Mouse (Mus musculus): Measurements from ENCODE around the gene Slc2a2. TPM values are rescaled to one million over a fixed set of nuclear protein-coding genes. Genes with fewer than 3 reads are reported as not detected.

The Slc2a2 gene
- polyA plus RNA-seq, 1 experiment = 127 TPM

DNA sequence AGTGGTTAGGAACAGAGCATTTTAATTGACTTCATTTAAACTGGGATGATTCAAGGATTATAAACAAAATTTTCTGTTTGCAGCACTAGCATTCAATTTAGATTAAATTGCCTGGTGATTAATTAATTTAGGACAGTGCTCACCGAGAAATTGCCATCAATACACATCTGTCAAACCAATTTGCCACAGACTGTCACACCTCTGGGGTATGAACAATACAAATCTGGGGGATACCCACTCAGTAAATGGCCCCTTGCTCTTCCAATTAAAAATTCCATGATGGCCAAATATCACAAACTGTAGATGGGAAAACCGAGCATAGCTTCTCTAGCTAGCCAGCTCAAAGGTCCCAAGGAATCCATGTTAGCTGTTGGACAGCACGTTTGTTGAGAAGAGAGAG, 15.3 kb upstream of the Slc2a2 start:
- no peaks in the 10 kb centered on the region for H3K36me3 ChIP-seq (ENCODE audit: control insufficient read depth, insufficient read depth, low read length)
- no peaks in the 10 kb centered on the region for H3K27me3 ChIP-seq (replicated peaks; ENCODE audit: control insufficient read depth, insufficient read depth, low read length)
- 63% methylated on average over 3 of the region's 3 CpGs for WGBS
- no peak for TF ChIP-seq CTCF (conservative IDR thresholded peaks at IDR 0.05; ENCODE audit: insufficient read depth, insufficient read length, low read depth, low read length)
- no peak for TF ChIP-seq POLR2A (IDR thresholded peaks at IDR 0.05; ENCODE audit: low read depth, low read length)
- H3K4me1 ChIP-seq (ENCODE audit: control insufficient read depth, insufficient read depth, low read length) = peaks cover 10% of the 10 kb centered on the region
- H3K27ac ChIP-seq (ENCODE audit: insufficient read depth, low read depth, low read length) = no peak overlapping the region
- no peak for DNase-seq
- H3K4me3 ChIP-seq (ENCODE audit: insufficient read depth, low read depth, low read length) = no peak overlapping the region

DNA sequence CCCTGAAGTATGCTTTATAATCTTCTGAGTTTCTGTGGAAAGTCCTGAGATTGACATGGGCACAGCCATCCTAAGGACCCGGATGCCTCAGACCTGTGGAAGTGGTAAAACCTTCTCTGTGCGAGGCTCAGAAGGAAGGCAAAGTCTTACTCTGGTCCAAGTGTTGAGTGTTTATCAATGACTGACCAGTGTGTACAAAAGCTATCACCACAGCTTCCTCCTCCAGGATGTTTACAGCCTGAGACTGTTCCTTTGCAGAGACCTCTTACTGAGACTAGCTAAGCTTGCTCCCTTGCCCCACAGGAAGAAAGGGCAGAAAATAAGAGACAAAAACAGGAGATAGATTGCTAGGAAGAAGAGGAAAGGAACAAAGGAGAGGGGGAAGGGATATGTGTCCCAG, 12.2 kb upstream of the Slc2a2 start:
- Histone ChIP-seq H3K36me3 (ENCODE audit: control insufficient read depth, insufficient read depth, low read length) (no peaks in the 10 kb centered on the region), H3K4me3 (ENCODE audit: insufficient read depth, low read depth, low read length) (no peak overlapping the region), H3K27me3 (replicated peaks; ENCODE audit: control insufficient read depth, insufficient read depth, low read length) (no peaks in the 10 kb centered on the region), H3K27ac (ENCODE audit: insufficient read depth, low read depth, low read length) (no peak overlapping the region), H3K4me1 (ENCODE audit: control insufficient read depth, insufficient read depth, low read length) (peaks cover 10% of the 10 kb centered on the region)
- TF ChIP-seq CTCF (conservative IDR thresholded peaks at IDR 0.05; ENCODE audit: insufficient read depth, insufficient read length, low read depth, low read length) (no peak), POLR2A (IDR thresholded peaks at IDR 0.05; ENCODE audit: low read depth, low read length) (no peak)
- 86% methylated on average over 2 of the region's 2 CpGs for WGBS
- DNase-seq = no peak

DNA sequence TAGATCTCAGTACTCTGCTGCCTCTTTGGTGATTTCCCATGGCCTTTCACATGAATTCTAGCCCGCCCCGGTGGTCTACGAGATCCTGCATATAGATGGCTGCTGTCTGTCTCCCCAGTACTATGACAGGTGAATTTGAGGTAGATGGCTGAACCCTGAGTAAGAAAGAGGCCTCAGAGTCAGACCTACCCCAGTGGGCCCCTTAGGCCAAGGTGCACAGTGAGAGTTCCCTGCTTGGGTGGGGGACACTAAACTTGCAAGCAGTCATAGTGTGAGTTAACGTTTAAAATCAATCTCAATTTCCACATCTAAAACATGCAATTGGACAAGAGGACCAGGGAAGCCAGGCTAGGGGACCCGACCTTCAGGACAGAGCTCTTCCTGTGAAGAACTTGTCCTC, 2.9 kb upstream of the Slc2a2 start:
- WGBS = 86% methylated on average over 5 of the region's 5 CpGs
- DNase-seq = no peak

GRCm38 (mm10) chr3:28695608-28696007, 2.1 kb upstream of the Slc2a2 start:
- Histone ChIP-seq H3K36me3 (ENCODE audit: control insufficient read depth, insufficient read depth, low read length) (no peaks in the 10 kb centered on the region), H3K4me3 (ENCODE audit: insufficient read depth, low read depth, low read length) (peak overlapping the region; percentile 50), H3K27me3 (replicated peaks; ENCODE audit: control insufficient read depth, insufficient read depth, low read length) (no peaks in the 10 kb centered on the region), H3K27ac (ENCODE audit: insufficient read depth, low read depth, low read length) (peak overlapping the region; percentile 92), H3K4me1 (ENCODE audit: control insufficient read depth, insufficient read depth, low read length) (peaks cover 5% of the 10 kb centered on the region; the same call in 1 of the 2 replicates)
- peak; percentile 84 for DNase-seq
- TF ChIP-seq POLR2A (IDR thresholded peaks at IDR 0.05; ENCODE audit: low read depth, low read length) (peak; percentile 33), CTCF (conservative IDR thresholded peaks at IDR 0.05; ENCODE audit: insufficient read depth, insufficient read length, low read depth, low read length) (no peak)
- WGBS = 41% methylated on average over 13 of the region's 13 CpGs

More for the DNA sequence above, 2.9 kb upstream of the Slc2a2 start:
- H3K4me3 ChIP-seq (ENCODE audit: insufficient read depth, low read depth, low read length) = no peak overlapping the region
- H3K27me3 ChIP-seq (replicated peaks; ENCODE audit: control insufficient read depth, insufficient read depth, low read length) = no peaks in the 10 kb centered on the region
- TF ChIP-seq POLR2A (IDR thresholded peaks at IDR 0.05; ENCODE audit: low read depth, low read length) (no peak), CTCF (conservative IDR thresholded peaks at IDR 0.05; ENCODE audit: insufficient read depth, insufficient read length, low read depth, low read length) (no peak)
- peaks cover 5% of the 10 kb centered on the region; the same call in 1 of the 2 replicates for H3K4me1 ChIP-seq (ENCODE audit: control insufficient read depth, insufficient read depth, low read length)
- H3K27ac ChIP-seq (ENCODE audit: insufficient read depth, low read depth, low read length) = peak overlapping the region; percentile 57; the same call in 1 of the 2 replicates
- H3K36me3 ChIP-seq (ENCODE audit: control insufficient read depth, insufficient read depth, low read length) = no peaks in the 10 kb centered on the region

DNA sequence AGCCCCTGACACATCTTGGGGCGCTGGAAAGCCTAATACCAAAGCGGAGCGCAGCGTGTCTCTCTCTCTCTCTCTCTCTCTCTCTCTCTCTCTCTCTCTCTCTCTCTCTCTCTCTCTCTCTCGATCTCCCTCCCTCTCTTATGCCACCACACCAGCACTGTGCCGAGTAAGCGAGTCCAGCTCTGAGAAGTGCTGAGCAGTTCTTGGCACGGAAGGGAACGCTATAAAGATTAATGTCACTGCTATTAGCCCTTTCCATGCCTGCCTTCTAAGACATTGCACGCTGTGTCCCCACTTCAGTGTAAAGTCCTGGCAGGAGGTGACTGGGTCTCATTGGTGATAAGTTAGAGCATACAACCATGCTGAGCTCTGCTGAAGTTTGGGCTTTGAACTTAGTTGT, 1.5 kb upstream of the Slc2a2 start:
- Histone ChIP-seq H3K27me3 (replicated peaks; ENCODE audit: control insufficient read depth, insufficient read depth, low read length) (no peaks in the 10 kb centered on the region), H3K4me3 (ENCODE audit: insufficient read depth, low read depth, low read length) (peak overlapping the region; percentile 50), H3K4me1 (ENCODE audit: control insufficient read depth, insufficient read depth, low read length) (peaks cover 5% of the 10 kb centered on the region; the same call in 1 of the 2 replicates), H3K27ac (ENCODE audit: insufficient read depth, low read depth, low read length) (peak overlapping the region; percentile 92), H3K36me3 (ENCODE audit: control insufficient read depth, insufficient read depth, low read length) (no peaks in the 10 kb centered on the region)
- peak; percentile 58 for DNase-seq
- WGBS = 39% methylated on average over 10 of the region's 10 CpGs
- TF ChIP-seq POLR2A (IDR thresholded peaks at IDR 0.05; ENCODE audit: low read depth, low read length) (no peak), CTCF (conservative IDR thresholded peaks at IDR 0.05; ENCODE audit: insufficient read depth, insufficient read length, low read depth, low read length) (no peak)

GRCm38 (mm10) chr3:28699601-28700000, 1.9 kb downstream of the Slc2a2 start:
- H3K36me3 ChIP-seq (ENCODE audit: control insufficient read depth, insufficient read depth, low read length) = no peaks in the 10 kb centered on the region
- TF ChIP-seq POLR2A (IDR thresholded peaks at IDR 0.05; ENCODE audit: low read depth, low read length) = no peak
- peak; percentile 61 for DNase-seq
- WGBS = 52% methylated on average over 4 of the region's 4 CpGs
- H3K27ac ChIP-seq (ENCODE audit: insufficient read depth, low read depth, low read length) = peak overlapping the region; percentile 98
- H3K4me3 ChIP-seq (ENCODE audit: insufficient read depth, low read depth, low read length) = peak overlapping the region; percentile 43
- no peaks in the 10 kb centered on the region for H3K27me3 ChIP-seq (replicated peaks; ENCODE audit: control insufficient read depth, insufficient read depth, low read length)
- peaks cover 5% of the 10 kb centered on the region; the same call in 1 of the 2 replicates for H3K4me1 ChIP-seq (ENCODE audit: control insufficient read depth, insufficient read depth, low read length)

DNA sequence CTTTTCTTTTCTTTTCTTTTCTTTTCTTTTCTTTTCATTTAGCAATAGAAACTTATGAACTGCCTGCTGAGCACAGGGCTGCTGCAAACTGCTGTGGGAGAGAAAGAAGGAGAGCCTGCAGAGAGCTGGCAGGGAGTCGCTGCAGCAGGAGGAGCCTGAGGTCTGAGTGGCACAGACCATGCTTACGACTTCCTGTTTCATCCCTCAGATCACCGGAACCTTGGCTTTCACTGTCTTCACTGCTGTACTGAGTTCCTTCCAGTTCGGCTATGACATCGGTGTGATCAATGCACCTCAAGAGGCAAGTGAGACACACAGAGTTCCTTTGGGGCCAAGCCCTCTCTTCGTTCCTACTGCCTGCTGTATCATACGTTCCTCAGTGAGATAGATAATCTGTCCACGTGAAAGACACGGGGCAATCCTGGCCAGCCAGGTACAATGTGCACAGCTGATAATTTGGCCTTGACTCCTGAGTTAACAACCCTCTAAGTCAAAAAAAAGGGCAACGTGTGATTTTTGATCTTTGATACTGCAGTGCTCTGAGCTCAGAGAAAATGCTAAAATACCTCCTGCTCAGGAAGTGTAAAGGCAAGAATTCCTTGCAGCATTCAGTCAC, 7.9 kb downstream of the Slc2a2 start:
- Histone ChIP-seq H3K36me3 (ENCODE audit: control insufficient read depth, insufficient read depth, low read length) (no peaks in the 10 kb centered on the region; the same call in 1 of the 2 replicates), H3K4me3 (ENCODE audit: insufficient read depth, low read depth, low read length) (peak overlapping the region; percentile 20), H3K4me1 (ENCODE audit: control insufficient read depth, insufficient read depth, low read length) (peaks cover 14% of the 10 kb centered on the region), H3K27me3 (replicated peaks; ENCODE audit: control insufficient read depth, insufficient read depth, low read length) (no peaks in the 10 kb centered on the region), H3K27ac (ENCODE audit: insufficient read depth, low read depth, low read length) (peak overlapping the region; percentile 75; the same call in 1 of the 2 replicates)
- TF ChIP-seq POLR2A (IDR thresholded peaks at IDR 0.05; ENCODE audit: low read depth, low read length) (no peak), CTCF (conservative IDR thresholded peaks at IDR 0.05; ENCODE audit: insufficient read depth, insufficient read length, low read depth, low read length) (no peak)
- WGBS = 23% methylated on average over 10 of the region's 10 CpGs
- peak; percentile 81 for DNase-seq

Measured in kidney, adult 2 months (tissue).